Mouse (Mus musculus) ZHBTc4 (cell line): ENCODE measurements around the gene Adck1.
A peak's percentile ranks its signal among the peaks of the same experiment; 100 is the strongest.
"Not testable (repeated sequence)": the region's sequence is repeated elsewhere in the genome, so short reads cannot be mapped to it uniquely, and the experiment has no call there.

ENCODE experiments used
- DNase-seq: peaks from one replicate; pipeline ENCODE4 v3.0.0-alpha.2; 2011; ENCODE audit warnings: low read depth, low spot score

The Adck1 gene

GRCm38 (mm10) chr12:88360441-88361119 lies at the start of gene Adck1:
Gene Adck1, plus strand, starts transcription at chr12:88360554.
- DNase-seq: peak; percentile 90

- no peak for DNase-seq
Observed at GRCm38 (mm10) chr12:88314556-88314955, 45.8 kb upstream of the Adck1 start.

- DNase-seq: not testable (repeated sequence)
Observed at GRCm38 (mm10) chr12:88323926-88324325, 36.4 kb upstream of the Adck1 start, which contains the start of gene Gm5039. Gene Gm5039, minus strand, starts transcription at chr12:88324026.

GRCm38 (mm10) chr12:88336662-88337413 lies 23.5 kb upstream of the Adck1 start:
- not testable (repeated sequence) for DNase-seq

- DNase-seq: peak; percentile 65
Observed at GRCm38 (mm10) chr12:88341286-88341685, 19.1 kb upstream of the Adck1 start.

GRCm38 (mm10) chr12:88354182-88354702 lies 6.1 kb upstream of the Adck1 start:
- DNase-seq: peak; percentile 60

GRCm38 (mm10) chr12:88361120-88361445 lies 729 bp downstream of the Adck1 start:
- DNase-seq: no peak

GRCm38 (mm10) chr12:88367673-88368072 lies 7.3 kb downstream of the Adck1 start:
- no peak for DNase-seq

GRCm38 (mm10) chr12:88368618-88369017 lies 8.3 kb downstream of the Adck1 start:
- no peak for DNase-seq

GRCm38 (mm10) chr12:88369690-88370089 lies 9.3 kb downstream of the Adck1 start:
- not testable (repeated sequence) for DNase-seq

GRCm38 (mm10) chr12:88370321-88370720 lies 10.0 kb downstream of the Adck1 start:
- not testable (repeated sequence) for DNase-seq

- no peak for DNase-seq
Observed at GRCm38 (mm10) chr12:88372018-88372417, 11.7 kb downstream of the Adck1 start.

- DNase-seq: peak; percentile 39
Observed at GRCm38 (mm10) chr12:88376820-88377219, 16.5 kb downstream of the Adck1 start.

GRCm38 (mm10) chr12:88378256-88378655 lies 17.9 kb downstream of the Adck1 start:
- no peak for DNase-seq

GRCm38 (mm10) chr12:88388832-88389231 lies 28.5 kb downstream of the Adck1 start:
- DNase-seq: no peak

- DNase-seq: no peak
Observed at GRCm38 (mm10) chr12:88398658-88399057, 38.3 kb downstream of the Adck1 start.

- no peak for DNase-seq
Observed at GRCm38 (mm10) chr12:88403541-88403940, 43.2 kb downstream of the Adck1 start.

GRCm38 (mm10) chr12:88405113-88405512 lies 44.8 kb downstream of the Adck1 start:
- DNase-seq: peak; percentile 73

- no peak for DNase-seq
Observed at GRCm38 (mm10) chr12:88407996-88408322, 47.6 kb downstream of the Adck1 start.

- peak; percentile 30 for DNase-seq
Observed at GRCm38 (mm10) chr12:88408323-88409047, 48.1 kb downstream of the Adck1 start.

- no peak for DNase-seq
Observed at GRCm38 (mm10) chr12:88413239-88413638, 52.9 kb downstream of the Adck1 start.

GRCm38 (mm10) chr12:88419912-88420621 lies 59.7 kb downstream of the Adck1 start:
- DNase-seq: no peak
